Mouse (Mus musculus) c-Kit-positive CD71-positive TER-119-negative erythroid progenitor cells, embryonic 14.5 days (primary cell): ENCODE measurements around the gene Tspan5.

Experiments
- DNase-seq: peaks from one replicate; pipeline ENCODE4 v3.0.0-alpha.2; 2013; ENCODE audit warnings: low read depth

Gene Tspan5

GRCm38 (mm10) chr3:138744030-138744774, 2.2 kb downstream of the Tspan5 start:
- DNase-seq: no peak

- no peak for DNase-seq
Measured at GRCm38 (mm10) chr3:138745091-138745490, 3.1 kb downstream of the Tspan5 start.

GRCm38 (mm10) chr3:138745596-138745995, 3.6 kb downstream of the Tspan5 start:
- DNase-seq: no peak

GRCm38 (mm10) chr3:138746556-138746955, 4.6 kb downstream of the Tspan5 start:
- DNase-seq: no peak

- DNase-seq: no peak
Measured at GRCm38 (mm10) chr3:138747035-138747434, 5.0 kb downstream of the Tspan5 start.

- DNase-seq: no peak
Measured at GRCm38 (mm10) chr3:138747985-138748384, 6.0 kb downstream of the Tspan5 start.

- DNase-seq: no peak
Measured at GRCm38 (mm10) chr3:138749645-138750044, 7.7 kb downstream of the Tspan5 start.

- DNase-seq: no peak
Measured at GRCm38 (mm10) chr3:138751328-138751727, 9.3 kb downstream of the Tspan5 start.

GRCm38 (mm10) chr3:138752056-138752455, 10.1 kb downstream of the Tspan5 start:
- no peak for DNase-seq

- no peak for DNase-seq
Measured at GRCm38 (mm10) chr3:138752769-138753168, 10.8 kb downstream of the Tspan5 start.

GRCm38 (mm10) chr3:138753182-138753885, 11.3 kb downstream of the Tspan5 start:
- DNase-seq: no peak

- no peak for DNase-seq
Measured at GRCm38 (mm10) chr3:138754328-138754727, 12.3 kb downstream of the Tspan5 start.

- no peak for DNase-seq
Measured at GRCm38 (mm10) chr3:138757283-138757682, 15.3 kb downstream of the Tspan5 start.

- DNase-seq: no peak
Measured at GRCm38 (mm10) chr3:138759968-138760684, 18.1 kb downstream of the Tspan5 start.

- DNase-seq: no peak
Measured at GRCm38 (mm10) chr3:138760685-138761119, 18.7 kb downstream of the Tspan5 start.

GRCm38 (mm10) chr3:138761531-138761930, 19.5 kb downstream of the Tspan5 start:
- no peak for DNase-seq

GRCm38 (mm10) chr3:138763941-138764340, 21.9 kb downstream of the Tspan5 start:
- no peak for DNase-seq

- no peak for DNase-seq
Measured at GRCm38 (mm10) chr3:138764782-138765181, 22.8 kb downstream of the Tspan5 start.

GRCm38 (mm10) chr3:138767034-138767433, 25.0 kb downstream of the Tspan5 start:
- DNase-seq: no peak

GRCm38 (mm10) chr3:138768541-138769093, 26.6 kb downstream of the Tspan5 start:
- no peak for DNase-seq

- DNase-seq: no peak
Measured at GRCm38 (mm10) chr3:138770650-138771331, 28.8 kb downstream of the Tspan5 start.
